Mouse (Mus musculus) kidney, postnatal 0 days (tissue): ENCODE measurements around the gene Srgn. TPM values are rescaled to one million over a fixed set of nuclear protein-coding genes. Genes with fewer than 3 reads are reported as not detected.
"Not testable (repeated sequence)": the region's sequence is repeated elsewhere in the genome, so short reads cannot be mapped to it uniquely, and the experiment has no call there.

Experiments used
- ATAC-seq: fragments of 200-750 bp; cut with Nextera tagmentation; replicated peaks from 2 replicates; pipeline ENCODE4 v1.8.0; 2017; ENCODE audit warnings: low read depth, moderate number of reproducible peaks, moderate TSS enrichment, moderate library complexity; ENCODE audit not compliant: low FRiP score
- DNase-seq: peaks from one replicate; pipeline ENCODE4 v3.0.0-alpha.2; 2016; ENCODE audit warnings: low spot score
- H3K27ac ChIP-seq: fragments of 300-500 bp; sonication (generic); 2 replicates; pipeline ENCODE4 v1.5.1; 2014; ENCODE audit warnings: mild to moderate bottlenecking
- H3K27me3 ChIP-seq: fragments of 300-500 bp; sonication (generic); 2 replicates; pipeline ENCODE4 v1.6.1; 2014; ENCODE audit warnings: low read length, mixed read lengths; ENCODE audit not compliant: insufficient read depth
- H3K36me3 ChIP-seq: fragments of 300-500 bp; sonication (generic); 2 replicates; pipeline ENCODE4 v1.6.1; 2014; ENCODE audit warnings: low read length, mixed read lengths; ENCODE audit not compliant: insufficient read depth
- H3K4me1 ChIP-seq: fragments of 300-500 bp; sonication (generic); replicated peaks from 2 replicates; pipeline ENCODE4 v1.6.1; 2014; ENCODE audit warnings: antibody characterized with exemption, low read length, mixed read lengths; ENCODE audit not compliant: insufficient read depth
- H3K4me2 ChIP-seq: fragments of 300-500 bp; sonication (generic); 2 replicates; pipeline ENCODE4 v1.6.1; 2014; ENCODE audit warnings: mild to moderate bottlenecking, low read length, moderate library complexity, mixed read lengths
- H3K4me3 ChIP-seq: fragments of 300-500 bp; sonication (generic); replicated peaks from 2 replicates; pipeline ENCODE4 v1.5.1; 2014; ENCODE audit warnings: low read depth, low read length
- H3K9ac ChIP-seq: fragments of 300-500 bp; sonication (generic); 2 replicates; pipeline ENCODE4 v1.6.1; 2014; ENCODE audit warnings: low read depth, low read length
- H3K9me3 ChIP-seq: fragments of 300-500 bp; sonication (generic); replicated peaks from 2 replicates; pipeline ENCODE4 v1.6.1; 2016; ENCODE audit warnings: low read length, inconsistent platforms, mixed read lengths
- CTCF ChIP-seq: IDR thresholded peaks from 2 replicates; pipeline ENCODE4 v1.5.1; 2016; ENCODE audit warnings: antibody characterized with exemption, low read depth, mild to moderate bottlenecking, moderate library complexity
- WGBS: fragments of 180-500 bp; shearing (Covaris S2); extraction: QIAGEN DNeasy Blood & Tissue Kit; methylation state at CpG from one replicate; pipeline ENCODE4 v1.1.7; 2014; 5-methylcytosine and 5-hydroxymethylcytosine counted together
- polyA plus RNA-seq: library from polyadenylated mRNA; unstranded; fragments of >200 nt; fragmentation: Nextera tagmentation; extraction: Ambion mirVana; gene quantifications from 2 replicates; pipeline ENCODE4 v1.2.1, GENCODE M21; 2015

Srgn gene
- polyA plus RNA-seq, 1 experiment from 2014 or later: 45.1 TPM

DNA sequence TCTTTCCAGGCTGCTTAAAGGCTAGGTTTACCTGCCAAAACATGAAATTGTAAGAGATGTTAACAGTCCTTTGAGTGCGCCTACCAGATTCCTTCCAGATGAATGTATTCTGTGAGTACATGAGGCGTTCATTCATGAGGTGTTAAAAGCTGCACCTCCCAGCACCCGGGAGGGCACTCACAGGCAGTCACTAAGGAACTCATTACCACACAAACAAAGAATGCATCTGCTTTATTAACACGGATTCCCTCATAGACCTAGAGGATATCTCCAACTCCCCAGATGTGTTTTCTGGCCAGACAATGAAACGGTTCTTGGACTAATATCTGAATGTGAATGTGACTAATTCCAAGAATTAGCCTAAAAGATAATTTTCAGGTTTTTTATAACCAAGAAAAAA is 56.1 kb downstream of the Srgn start:
- Histone ChIP-seq H3K4me1 (no peaks in the 10 kb centered on the region), H3K27ac (no peak overlapping the region), H3K9ac (no peak overlapping the region), H3K4me3 (no peak overlapping the region), H3K4me2 (no peak overlapping the region), H3K27me3 (no peaks in the 10 kb centered on the region), H3K36me3 (0 out of 2 replicates have a peak, but pooled peaks cover 5% of the 10 kb centered on the region), H3K9me3 (no peaks in the 10 kb centered on the region)
- no peak for ATAC-seq
- no peak for TF ChIP-seq CTCF
- 63% methylated on average over 5 of the region's 5 CpGs for WGBS
- no peak for DNase-seq

- H3K4me2 ChIP-seq: no peak overlapping the region
- H3K27me3 ChIP-seq: no peaks in the 10 kb centered on the region
- no peak for TF ChIP-seq CTCF
- no peaks in the 10 kb centered on the region for H3K4me1 ChIP-seq
- DNase-seq (no peak), ATAC-seq (no peak)
- H3K36me3 ChIP-seq: 0 out of 2 replicates have a peak, but pooled peaks cover 5% of the 10 kb centered on the region
- 95% methylated on average over 4 of the region's 4 CpGs for WGBS
- H3K9ac ChIP-seq: no peak overlapping the region
- H3K4me3 ChIP-seq: no peak overlapping the region
- no peaks in the 10 kb centered on the region for H3K9me3 ChIP-seq
- H3K27ac ChIP-seq: no peak overlapping the region
Measured at GRCm38 (mm10) chr10:62469736-62470135, 57.5 kb downstream of the Srgn start.

DNA sequence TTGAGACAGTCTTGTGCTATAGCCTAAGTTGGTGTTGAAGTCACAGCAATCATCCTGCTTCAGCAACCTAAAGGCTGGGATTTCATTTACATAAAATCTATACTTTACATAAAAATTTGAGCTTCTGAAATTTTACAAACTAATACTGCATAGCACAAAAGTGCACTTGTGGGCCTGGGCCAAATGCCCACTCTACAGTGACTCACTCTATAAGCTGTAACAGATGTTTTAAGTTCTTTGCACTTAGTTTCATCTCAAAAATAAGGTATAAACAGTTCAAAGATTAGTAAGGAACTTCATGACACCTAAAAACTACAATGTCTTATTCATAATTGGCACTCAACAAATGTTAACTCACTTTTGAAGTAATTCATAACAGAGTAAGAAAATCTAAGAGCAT is 65.9 kb downstream of the Srgn start:
- no peak for TF ChIP-seq CTCF
- Histone ChIP-seq H3K4me3 (no peak overlapping the region), H3K36me3 (peaks cover 32% of the 10 kb centered on the region), H3K27me3 (no peaks in the 10 kb centered on the region), H3K9ac (no peak overlapping the region), H3K4me1 (no peaks in the 10 kb centered on the region), H3K4me2 (no peak overlapping the region), H3K9me3 (no peaks in the 10 kb centered on the region), H3K27ac (no peak overlapping the region)
- DNase-seq: no peak
- no peak for ATAC-seq

GRCm38 (mm10) chr10:62452001-62452400 is 75.2 kb downstream of the Srgn start:
- WGBS: 70% methylated on average over 11 of the region's 11 CpGs
- not testable (repeated sequence) for H3K27ac ChIP-seq, H3K9me3 ChIP-seq, DNase-seq, H3K4me2 ChIP-seq, H3K4me3 ChIP-seq, H3K9ac ChIP-seq, H3K27me3 ChIP-seq, ATAC-seq
- H3K4me1 ChIP-seq: peaks cover 13% of the 10 kb centered on the region
- H3K36me3 ChIP-seq: peaks cover 20% of the 10 kb centered on the region; the same call in 1 of the 2 replicates

DNA sequence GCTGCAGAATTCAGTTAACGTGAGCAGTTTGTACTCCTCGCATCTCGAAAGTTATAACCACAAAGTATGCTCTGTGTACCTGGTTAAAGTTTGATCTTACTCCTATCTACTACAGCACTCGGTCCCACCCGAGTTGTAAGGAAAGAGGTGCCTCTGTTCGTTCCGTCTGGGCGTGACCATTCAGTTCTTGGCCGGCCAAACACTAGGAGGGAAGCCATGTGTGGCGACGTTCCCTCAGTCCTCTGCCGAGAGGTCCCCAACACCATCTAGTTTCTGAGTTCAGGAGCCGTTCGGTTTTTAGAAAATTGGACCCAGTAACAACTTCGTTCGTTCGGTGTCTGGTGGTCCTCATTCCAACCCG is 77.0 kb downstream of the Srgn start:
- H3K27ac ChIP-seq: peak overlapping the region; percentile 89
- H3K36me3 ChIP-seq: peaks cover 20% of the 10 kb centered on the region
- no peak for TF ChIP-seq CTCF
- peaks cover 13% of the 10 kb centered on the region for H3K4me1 ChIP-seq
- DNase-seq (no peak), ATAC-seq (peak; percentile 27; the same call in 1 of the 2 replicates)
- 44% methylated on average over 18 of the region's 18 CpGs for WGBS
- H3K9ac ChIP-seq: peak overlapping the region; percentile 94
- H3K9me3 ChIP-seq: no peaks in the 10 kb centered on the region
- H3K4me3 ChIP-seq: peak overlapping the region; percentile 92
- peak overlapping the region; percentile 74 for H3K4me2 ChIP-seq
- H3K27me3 ChIP-seq: no peaks in the 10 kb centered on the region

DNA sequence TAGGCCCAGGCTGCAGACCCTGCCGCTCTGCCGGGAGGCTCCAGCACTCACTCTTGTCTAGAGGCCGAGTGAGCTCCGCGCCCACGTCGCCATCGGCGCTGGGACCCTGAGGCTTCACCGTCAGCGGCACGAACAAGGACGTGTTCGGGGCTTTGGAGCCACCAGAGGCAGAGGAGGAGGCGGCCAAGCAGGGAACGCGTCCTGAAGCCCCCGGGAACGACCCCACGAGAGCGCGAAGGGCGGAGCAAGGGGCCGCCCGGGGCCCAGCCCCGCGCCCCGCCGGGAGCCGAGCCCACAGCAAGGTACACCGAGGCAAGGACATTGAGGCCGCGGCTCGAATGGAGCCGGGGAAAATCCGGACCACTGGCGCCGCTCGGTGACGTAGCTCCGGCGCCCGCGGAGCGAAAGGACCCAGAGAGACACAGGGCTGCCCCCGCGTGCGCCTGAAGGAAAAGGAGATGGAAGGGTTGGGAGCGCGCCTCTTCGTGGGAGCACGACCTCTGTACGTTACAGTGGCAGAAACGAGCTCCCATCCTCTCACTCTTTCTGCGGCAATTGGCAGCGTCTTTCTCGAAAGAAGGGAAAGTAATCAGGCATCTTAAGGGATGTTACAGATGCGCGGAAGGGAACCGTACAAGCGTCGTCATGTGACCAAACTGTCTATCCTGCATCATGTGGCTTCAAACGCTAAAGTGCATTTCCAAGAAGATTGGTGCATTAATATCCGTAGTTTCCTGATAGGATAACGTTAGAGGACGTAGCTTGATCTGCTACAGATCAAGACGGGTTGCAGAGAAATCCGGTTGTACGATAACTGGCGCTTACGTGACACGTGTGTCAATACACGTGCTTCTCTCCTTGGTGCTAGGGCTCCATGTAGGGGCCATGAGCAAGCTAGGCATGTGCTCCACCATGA is 77.6 kb downstream of the Srgn start, which contains the start of the genes 4930507D05Rik and Supv3l1:
Gene 4930507D05Rik, plus strand, starts transcription at position 126 of the 916 bp plus-strand sequence.
Gene Supv3l1, minus strand, starts transcription at position 375 of the 916 bp plus-strand sequence.
- Histone ChIP-seq H3K9ac (peak within 1 kb of the TSS; percentile 94), H3K27me3 (no peaks in the 10 kb centered on the region), H3K4me2 (peak within 1 kb of the TSS; percentile 74), H3K4me3 (peak within 1 kb of the TSS; percentile 92), H3K4me1 (peaks cover 13% of the 10 kb centered on the region), H3K9me3 (no peaks in the 10 kb centered on the region), H3K36me3 (peaks cover 24% of the 10 kb centered on the region), H3K27ac (peak within 1 kb of the TSS; percentile 89)
- ATAC-seq (peak; percentile 92), DNase-seq (peak; percentile 96)
- WGBS: under 1% methylated on average over 73 of the region's 73 CpGs
- no peak for TF ChIP-seq CTCF

Other genes starting within 250 kb of the Srgn start
- 62.6 and 68.3 TPM in 2 replicates for gene Hk1, start 147.5 kb downstream of the Srgn start, polyA plus RNA-seq
- 2.6 and 3.1 TPM in 2 replicates for gene Hkdc1, start 105.0 kb downstream of the Srgn start, polyA plus RNA-seq
- gene 4930507D05Rik, start 78.0 kb downstream of the Srgn start, polyA plus RNA-seq: 0.45 and 0.53 TPM in 2 replicates
- 21.6 and 22.7 TPM in 2 replicates for gene Supv3l1, start 77.7 kb downstream of the Srgn start, polyA plus RNA-seq
- gene Vps26a, start 40.6 kb downstream of the Srgn start, polyA plus RNA-seq: 79.1 and 84.6 TPM in 2 replicates
- 29.1 and 33.8 TPM in 2 replicates for gene Kif1bp, start 51.0 kb upstream of the Srgn start, polyA plus RNA-seq
- gene Ddx21, start 74.8 kb upstream of the Srgn start, polyA plus RNA-seq: 15.7 and 16.6 TPM in 2 replicates
- 107 and 109 TPM in 2 replicates for gene Ddx50, start 123.8 kb upstream of the Srgn start, polyA plus RNA-seq
- 1.7 TPM in 2 replicates for gene Stox1, start 198.7 kb upstream of the Srgn start, polyA plus RNA-seq